Mouse (Mus musculus) testis, adult 2 months (tissue): Measurements from ENCODE around the gene Mkrn2os.
"Not testable (repeated sequence)": the region's sequence is repeated elsewhere in the genome, so short reads cannot be mapped to it uniquely, and the experiment has no call there.

Source experiments
- CTCF ChIP-seq: fragments of 200-500 bp; IDR thresholded peaks from 2 replicates; pipeline ENCODE4 v1.5.1; 2012; ENCODE audit warnings: low read depth, mild to moderate bottlenecking, inconsistent platforms, low read length, moderate library complexity; ENCODE audit not compliant: control insufficient read depth, insufficient read depth, insufficient replicate concordance
- POLR2A ChIP-seq: fragments of 200-500 bp; IDR thresholded peaks from 2 replicates; pipeline ENCODE4 v1.6.1; 2012; ENCODE audit warnings: low read depth, mild to moderate bottlenecking, inconsistent platforms, low read length, moderate library complexity; ENCODE audit not compliant: control insufficient read depth

- not testable (repeated sequence) for TF ChIP-seq CTCF, POLR2A
These were observed 45.8 kb upstream of the Mkrn2os start for GRCm38 (mm10) chr6:115638188-115638587.
